Comparison of ENCODE assay signal across 9 mouse cellular contexts in genomic region chr12:55778301-55778700, GRCm38 (mm10). TPM values are rescaled to one million over a fixed set of nuclear protein-coding genes. Genes with fewer than 3 reads are reported as not detected.
DNase-seq lines count a peak whose midpoint lies in the region; ATAC-seq and TF ChIP-seq lines count a peak whose summit lies in the region.
"Had no signal": no experiment of that assay in that cellular context is flagged by ENCODE, and none has a peak within 500 bp of the region (broad histone marks: within the 10 kb centered on the region; RNA-seq: fewer than 3 reads in every experiment).

No protein-coding gene starts in this region.

- H3K9ac ChIP-seq in heart, adult 2 months (ENCODE audit: low read depth, low read length) = no peak overlapping the region
- H3K9ac ChIP-seq in heart, embryonic 11.5 days (ENCODE audit: low read depth, low read length) = no peak overlapping the region
- H3K9ac ChIP-seq: neural tube, embryonic 13.5 days had no signal

- H3K9me3 ChIP-seq in heart, embryonic 11.5 days (replicated peaks; ENCODE audit: control insufficient read depth, low read length) = no peaks in the 10 kb centered on the region
- H3K9me3 ChIP-seq: neural tube, embryonic 13.5 days had no signal

- H3K4me2 ChIP-seq in heart, embryonic 11.5 days = no peak overlapping the region
- H3K4me2 ChIP-seq: neural tube, embryonic 13.5 days had no signal

- H3K36me3 ChIP-seq in heart, adult 2 months (ENCODE audit: control insufficient read depth, insufficient read depth, low read length) = peaks cover 3% of the 10 kb centered on the region; the same call in 1 of the 2 replicates
- peaks cover 7% of the 10 kb centered on the region; the same call in 1 of the 2 replicates for H3K36me3 ChIP-seq in heart, embryonic 11.5 days (ENCODE audit: control insufficient read depth, insufficient read depth, low read length)
- peaks cover 5% of the 10 kb centered on the region for H3K36me3 ChIP-seq in testis, adult 2 months (ENCODE audit: control insufficient read depth, insufficient read depth, low read length)
- H3K36me3 ChIP-seq in small intestine, adult 2 months (ENCODE audit: control insufficient read depth, insufficient read depth, low read length) = peaks cover 15% of the 10 kb centered on the region

- no peak for ATAC-seq in heart, embryonic 11.5 days (replicated peaks; ENCODE audit: insufficient number of reproducible peaks, low FRiP score, low TSS enrichment)
- ATAC-seq in erythroid progenitor cell, adult 5-6 weeks (replicated peaks; ENCODE audit: low FRiP score, poor library complexity, severe bottlenecking) = no peak

- peak; percentile 27 to 55 for DNase-seq in heart, adult 2 months
- no peak for DNase-seq in testis, postnatal 14 days (ENCODE audit: low spot score)
- DNase-seq in embryo, embryonic 11 days = peak; percentile 37
- DNase-seq in kidney, postnatal 14 days = peak; percentile 22

- H3K4me1 ChIP-seq in heart, adult 2 months (ENCODE audit: control insufficient read depth, insufficient read depth, low read length) = no peaks in the 10 kb centered on the region
- no peaks in the 10 kb centered on the region for H3K4me1 ChIP-seq in heart, embryonic 11.5 days (ENCODE audit: control insufficient read depth, insufficient read depth, low read length)
- no peaks in the 10 kb centered on the region for H3K4me1 ChIP-seq in testis, adult 2 months (ENCODE audit: control insufficient read depth, insufficient read depth, low read length)
- H3K4me1 ChIP-seq in small intestine, adult 2 months (ENCODE audit: control insufficient read depth, insufficient read depth, insufficient read length, low read length) = no peaks in the 10 kb centered on the region
- H3K4me1 ChIP-seq: neural tube, embryonic 13.5 days had no signal

- H3K27ac ChIP-seq in heart, adult 2 months = no peak overlapping the region
- no peak overlapping the region for H3K27ac ChIP-seq in heart, embryonic 11.5 days (ENCODE audit: low read depth, low read length)
- no peak overlapping the region for H3K27ac ChIP-seq in testis, adult 2 months (ENCODE audit: control insufficient read depth, insufficient read depth, low read depth, low read length)
- H3K27ac ChIP-seq in small intestine, adult 2 months (ENCODE audit: insufficient read depth, low read depth, low read length) = no peak overlapping the region
- H3K27ac ChIP-seq: neural tube, embryonic 13.5 days had no signal

- no peak for TF ChIP-seq EP300 in heart, adult 2 months (IDR thresholded peaks at IDR 0.05; ENCODE audit: insufficient read depth, low read depth, low read length)

- intact Hi-C loops in heart, adult 2 months (cut with DNase I) = loop anchor here (1.0 kb wide), 1 partner anchor 53 kb away; no protein-coding TSS in a partner anchor

- H3K79me2 ChIP-seq in heart, adult 2 months (replicated peaks; ENCODE audit: control insufficient read depth, insufficient read depth, low read length) = no peaks in the 10 kb centered on the region

- no peak overlapping the region for H3K4me3 ChIP-seq in heart, adult 2 months
- no peak overlapping the region for H3K4me3 ChIP-seq in heart, embryonic 11.5 days (ENCODE audit: low read depth, low read length)
- no peak overlapping the region for H3K4me3 ChIP-seq in testis, adult 2 months (ENCODE audit: control insufficient read depth, low read depth, low read length)
- no peak overlapping the region for H3K4me3 ChIP-seq in small intestine, adult 2 months (ENCODE audit: low read depth, low read length)
- H3K4me3 ChIP-seq: neural tube, embryonic 13.5 days had no signal

- 74% methylated on average over 2 of the region's 2 CpGs for WGBS in heart, adult 2 months
- 83% methylated on average over 2 of the region's 2 CpGs for WGBS in heart, embryonic 11.5 days (ENCODE audit: insufficient replicate concordance)
- WGBS in small intestine, adult 2 months = 79% methylated on average over 2 of the region's 2 CpGs

- no peak for TF ChIP-seq POLR2A in heart, adult 2 months (IDR thresholded peaks at IDR 0.05; ENCODE audit: insufficient read depth, low read depth, low read length)
- TF ChIP-seq POLR2A in testis, adult 2 months (IDR thresholded peaks at IDR 0.05; ENCODE audit: control insufficient read depth, low read depth, low read length) = no peak
- TF ChIP-seq POLR2A in small intestine, adult 2 months (IDR thresholded peaks at IDR 0.05; ENCODE audit: low read depth, low read length) = no peak

- peak; percentile 89 for TF ChIP-seq CTCF in heart, adult 2 months (IDR thresholded peaks at IDR 0.05)
- TF ChIP-seq CTCF in testis, adult 2 months (IDR thresholded peaks at IDR 0.05; ENCODE audit: control insufficient read depth, insufficient read depth, insufficient replicate concordance, low read depth, low read length) = peak; percentile 24; the same call in 1 of the 2 replicates
- peak; percentile 69; the same call in 1 of the 2 replicates for TF ChIP-seq CTCF in small intestine, adult 2 months (IDR thresholded peaks at IDR 0.05; ENCODE audit: extremely low read depth, insufficient read length, insufficient replicate concordance, low read depth, low read length)

- H3K27me3 ChIP-seq in heart, adult 2 months (ENCODE audit: control insufficient read depth, insufficient read depth, low read length) = no peaks in the 10 kb centered on the region
- H3K27me3 ChIP-seq in heart, embryonic 11.5 days (ENCODE audit: control insufficient read depth, insufficient read depth, low read length) = no peaks in the 10 kb centered on the region
- no peaks in the 10 kb centered on the region for H3K27me3 ChIP-seq in testis, adult 2 months (ENCODE audit: control insufficient read depth, insufficient read depth, low read length)
- no peaks in the 10 kb centered on the region for H3K27me3 ChIP-seq in small intestine, adult 2 months (ENCODE audit: control insufficient read depth, insufficient read depth, low read length)
- H3K27me3 ChIP-seq: neural tube, embryonic 13.5 days had no signal

RNA-seq across cellular contexts. Expression of gene Ralgapa1, which starts 42.7 kb away (rescaled TPM):
- 10 to 100 TPM; 55.9 to 57.0 TPM for total RNA-seq in heart, adult 2 months (2021)
- 38.8 and 56.2 TPM in 2 replicates for polyA plus RNA-seq in heart, adult 2 months (2012; rRNA removed)
- 14.6 and 18.8 TPM in 2 replicates for polyA plus RNA-seq in heart, embryonic 11.5 days (2014; fragmentation: Nextera tagmentation; extraction: Ambion mirVana)
- polyA plus RNA-seq in testis, adult 2 months (2012; rRNA removed) = 32.3 and 35.5 TPM in 2 replicates
- 5.3 and 8.4 TPM in 2 replicates for polyA plus RNA-seq in small intestine, adult 2 months (2012; rRNA removed)
- total RNA-seq in erythroid progenitor cell, adult 5-6 weeks (2015; ENCODE audit: low replicate concordance) = 23.5 and 33.9 TPM in 2 replicates
- 12.9 and 16.0 TPM in 2 replicates for total RNA-seq in erythroid progenitor cell, adult 5-6 weeks (2017; ENCODE audit: low replicate concordance)

RNA-seq across cellular contexts. Expression of gene Brms1l, which starts 57.8 kb away (rescaled TPM):
- total RNA-seq in heart, adult 2 months (2021) = 10 to 100 TPM; 19.1 to 21.0 TPM
- polyA plus RNA-seq in heart, adult 2 months (2012; rRNA removed) = 11.8 and 24.8 TPM in 2 replicates
- polyA plus RNA-seq in heart, embryonic 11.5 days (2014; fragmentation: Nextera tagmentation; extraction: Ambion mirVana) = 26.0 and 28.7 TPM in 2 replicates
- 9.0 and 13.6 TPM in 2 replicates for polyA plus RNA-seq in testis, adult 2 months (2012; rRNA removed)
- 0.63 and 1.4 TPM in 2 replicates for polyA plus RNA-seq in small intestine, adult 2 months (2012; rRNA removed)
- total RNA-seq in erythroid progenitor cell, adult 5-6 weeks (2015; ENCODE audit: low replicate concordance) = 21.8 and 32.1 TPM in 2 replicates
- 22.3 and 30.2 TPM in 2 replicates for total RNA-seq in erythroid progenitor cell, adult 5-6 weeks (2017; ENCODE audit: low replicate concordance)

Comparison
In these comparisons a context has a peak if more than half of its experiments do, and no peak if none do; other contexts are left out.
1. CTCF ChIP-seq: peak in every context shown above with its lines; median percentile 89 in heart, adult 2 months; 69 in small intestine, adult 2 months; 24 in testis, adult 2 months.